Mouse (Mus musculus): ENCODE measurements around the gene Plekha4. TPM values are rescaled to one million over a fixed set of nuclear protein-coding genes. Genes with fewer than 3 reads are reported as not detected.
"Not testable (repeated sequence)": the region's sequence is repeated elsewhere in the genome, so short reads cannot be mapped to it uniquely, and the experiment has no call there.

Plekha4 gene
- polyA plus RNA-seq, 2 experiments from 2014 or later = 0.79 TPM; not detected in 1

DNA sequence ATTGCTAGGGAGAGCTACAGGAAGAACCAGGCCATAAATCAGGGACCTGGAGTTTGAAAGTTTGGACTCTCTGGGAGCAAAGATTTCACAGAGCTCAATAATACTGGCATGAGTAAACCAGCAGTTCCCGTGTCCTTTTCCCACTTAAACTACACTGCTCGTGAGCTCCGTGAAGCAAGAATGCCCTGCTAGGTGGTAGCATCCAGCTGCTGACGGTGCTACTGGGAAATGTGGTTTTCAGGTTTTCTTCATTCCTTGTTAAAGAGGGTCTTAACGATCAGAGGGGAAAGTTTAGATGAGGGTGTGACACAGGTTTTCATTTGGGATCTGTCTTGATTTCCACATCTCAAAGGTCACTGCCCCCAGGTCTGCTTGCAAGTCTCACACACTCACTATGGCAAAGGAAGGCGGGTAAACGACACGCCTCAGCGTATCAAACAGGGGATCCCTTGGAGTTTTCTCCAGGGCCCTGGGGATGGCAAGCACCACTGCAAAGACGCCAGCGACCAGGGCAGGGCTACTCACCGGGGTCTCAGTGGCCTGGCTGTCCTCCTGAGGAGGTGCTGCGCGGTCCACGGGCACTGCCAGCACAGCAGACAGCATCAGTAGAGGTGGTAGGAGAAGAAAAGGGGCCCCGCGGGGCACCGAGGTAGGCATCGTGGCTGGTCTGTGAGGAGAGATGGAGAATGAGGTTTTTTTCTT, 16.8 kb upstream of the Plekha4 start:
- ATAC-seq = peak; percentile 11

DNA sequence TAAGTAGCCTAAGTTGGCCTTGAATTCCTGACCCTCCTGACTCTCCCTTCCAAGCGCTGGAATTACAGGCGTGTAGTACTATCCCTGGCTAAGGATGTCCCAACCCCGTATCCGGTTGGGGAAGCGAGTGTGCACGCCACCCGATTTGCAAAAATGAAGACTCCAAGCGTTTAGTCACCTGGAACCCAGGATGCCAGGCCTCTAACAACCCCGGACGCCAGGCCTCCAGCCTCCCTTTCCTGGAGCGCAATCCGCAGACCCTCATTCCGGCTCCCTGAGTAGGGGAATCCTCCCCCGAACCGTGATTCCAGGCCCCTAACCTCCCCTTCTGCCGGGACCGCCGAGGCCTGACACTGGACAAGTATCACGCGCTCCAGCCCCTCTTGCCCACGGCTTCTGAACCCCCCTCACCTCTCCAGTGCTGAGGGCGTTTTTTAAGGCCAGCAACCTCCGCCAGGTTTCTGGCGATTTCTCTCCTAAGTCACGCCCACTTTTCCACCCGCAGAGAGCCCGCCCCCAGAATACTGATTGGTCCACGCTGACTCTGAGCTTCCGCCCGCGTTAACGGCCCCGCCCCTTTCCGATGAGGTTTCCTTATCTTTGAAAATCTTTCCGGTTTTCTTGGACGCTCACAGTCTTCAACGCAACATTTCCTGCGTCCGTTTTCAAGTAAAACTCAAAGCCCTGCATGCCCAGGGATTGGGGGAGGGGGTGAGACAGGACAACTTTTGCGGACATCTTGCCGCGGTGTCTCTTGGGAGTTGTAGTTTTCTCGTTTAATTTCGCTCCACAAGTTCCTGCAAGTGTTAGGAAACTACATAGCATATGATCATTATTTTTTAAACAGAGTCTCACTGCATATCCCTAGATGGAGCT, 16.0 kb upstream of the Plekha4 start, which contains the start of gene Nucb1:
Nucb1 (minus strand) TSS at position 495 of the 876 bp plus-strand sequence.
- peak; percentile 89 for ATAC-seq

DNA sequence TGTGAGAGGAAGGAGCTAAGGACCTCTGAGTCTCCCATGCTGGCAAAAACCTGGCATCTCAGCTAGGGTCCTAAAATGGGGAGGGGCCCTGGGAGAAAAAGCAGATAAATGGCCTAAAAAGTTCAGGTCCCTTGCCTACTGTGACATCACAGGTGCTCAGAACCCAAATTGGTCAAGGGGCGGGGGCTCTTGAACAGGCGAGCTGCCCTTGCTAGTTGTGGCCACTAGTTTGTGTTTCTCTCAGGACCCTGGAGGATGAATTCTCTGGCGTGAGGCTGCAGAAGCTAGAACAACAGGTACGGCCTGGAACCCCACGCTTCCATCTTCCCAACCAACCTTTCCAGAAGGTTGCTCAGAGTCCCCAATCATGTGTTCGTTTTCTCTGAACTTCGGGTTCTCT, 11.7 kb upstream of the Plekha4 start:
- no peak for ATAC-seq

DNA sequence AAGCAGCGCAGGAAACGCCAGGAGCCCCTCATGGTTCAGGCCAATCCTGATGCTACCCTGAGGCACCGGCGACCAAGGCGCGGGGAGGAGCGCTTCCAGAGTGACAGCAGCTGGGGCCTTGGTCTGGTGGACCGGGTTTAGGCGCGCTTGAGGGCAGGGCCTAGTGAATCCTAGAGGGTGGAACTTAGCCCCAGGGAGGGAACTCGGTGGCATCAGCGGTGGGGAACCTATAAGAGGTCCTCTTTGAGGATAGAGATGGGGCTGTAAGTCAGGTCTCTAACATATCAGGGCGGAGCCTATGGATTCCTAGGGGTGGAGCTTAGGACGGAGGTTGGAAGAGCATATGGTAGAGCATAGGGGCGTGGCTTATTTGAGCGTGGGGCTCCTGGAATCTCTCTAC, 10.7 kb upstream of the Plekha4 start:
- no peak for ATAC-seq

DNA sequence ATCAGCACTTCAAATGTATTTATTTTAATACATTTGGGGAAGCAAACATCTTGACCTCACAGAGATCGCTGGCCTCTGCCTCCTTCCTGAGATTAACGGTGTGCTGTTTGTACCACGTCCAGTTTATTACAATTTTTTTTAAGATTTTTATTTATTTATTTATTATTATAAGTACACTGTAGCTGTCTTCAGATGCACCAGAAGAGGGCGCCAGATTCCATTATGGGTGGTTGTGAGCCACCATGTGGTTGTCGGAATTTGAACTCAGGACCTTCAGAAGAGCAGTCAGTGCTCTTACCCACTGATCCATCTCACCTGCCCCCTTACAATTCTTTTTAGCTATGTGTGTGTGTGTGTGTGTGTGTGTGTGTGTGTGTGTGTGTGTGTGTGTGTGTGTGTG, 9.3 kb upstream of the Plekha4 start:
- not testable (repeated sequence) for ATAC-seq

DNA sequence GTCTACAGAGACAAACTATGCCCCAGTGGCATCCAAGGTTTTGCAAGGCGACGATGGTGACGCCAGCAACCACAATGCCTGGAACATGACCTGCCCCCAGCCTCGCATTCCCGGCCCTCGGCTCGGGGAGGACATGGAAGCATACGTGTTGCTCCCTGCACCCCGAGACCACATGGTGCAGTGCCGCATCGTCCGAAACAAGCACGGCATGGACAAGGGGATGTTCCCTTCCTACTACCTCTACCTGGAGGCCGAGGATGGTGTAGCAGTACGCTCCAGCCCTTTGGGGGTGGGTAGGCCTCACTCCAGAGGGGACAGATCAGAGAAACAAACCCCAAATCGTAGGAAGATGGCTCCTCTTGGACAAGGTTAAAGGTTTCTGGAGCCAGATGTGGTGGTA, 7.5 kb upstream of the Plekha4 start:
- no peak for ATAC-seq

DNA sequence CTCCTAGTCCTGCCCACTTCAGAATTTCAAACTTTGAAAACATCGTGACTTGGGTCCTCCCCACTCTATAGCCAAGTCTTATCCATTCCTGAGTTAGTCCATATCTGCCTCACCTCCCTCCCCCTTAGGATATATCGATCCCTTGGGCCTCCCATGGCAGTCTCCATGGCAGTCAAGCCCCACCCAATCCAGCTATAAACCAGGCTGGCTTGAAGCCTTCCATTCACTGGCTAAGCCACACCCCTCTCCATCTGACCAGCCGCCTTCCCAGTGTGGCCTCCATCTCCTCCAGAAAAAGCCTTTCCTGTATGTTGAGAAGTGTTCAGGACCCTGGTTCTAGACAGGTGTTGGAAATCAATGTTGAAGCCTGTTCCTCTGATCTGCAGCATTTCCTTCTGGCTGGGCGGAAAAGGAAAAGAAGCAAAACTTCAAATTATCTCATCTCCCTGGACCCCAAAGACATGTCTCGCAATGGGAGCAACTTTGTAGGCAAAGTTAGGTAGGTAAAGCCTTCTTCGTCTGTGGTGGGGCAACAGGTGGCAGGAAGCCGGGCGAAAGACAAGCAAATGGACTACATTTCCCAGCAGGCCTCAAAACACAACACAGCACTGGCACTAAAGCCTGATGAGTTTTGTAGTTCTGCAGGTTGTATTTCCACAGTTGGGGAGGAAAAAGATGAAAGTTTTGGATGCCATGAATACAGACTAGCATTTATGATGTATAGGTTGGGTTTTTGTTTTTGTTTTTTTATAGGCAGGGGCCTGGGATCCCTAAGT, 6.6 kb upstream of the Plekha4 start:
- ATAC-seq = no peak

DNA sequence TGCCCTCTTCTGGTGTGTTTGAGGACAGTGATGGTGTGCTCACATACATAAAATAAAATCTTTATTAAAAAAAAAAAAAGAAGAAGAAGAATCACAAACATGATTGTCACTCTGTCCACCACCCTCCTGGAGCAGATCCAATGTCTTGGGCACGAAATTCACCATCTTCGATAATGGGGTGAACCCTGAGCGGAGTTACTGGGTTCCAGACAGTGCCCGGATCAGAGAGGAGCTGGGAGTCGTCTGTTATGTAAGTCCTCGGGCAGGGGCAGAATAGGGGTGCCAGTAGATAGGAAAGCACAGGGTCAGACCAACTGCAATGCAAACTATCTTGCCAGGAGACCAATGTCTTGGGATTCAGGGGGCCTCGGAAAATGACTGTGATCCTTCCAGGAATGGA, 5.5 kb upstream of the Plekha4 start:
- ATAC-seq = no peak

DNA sequence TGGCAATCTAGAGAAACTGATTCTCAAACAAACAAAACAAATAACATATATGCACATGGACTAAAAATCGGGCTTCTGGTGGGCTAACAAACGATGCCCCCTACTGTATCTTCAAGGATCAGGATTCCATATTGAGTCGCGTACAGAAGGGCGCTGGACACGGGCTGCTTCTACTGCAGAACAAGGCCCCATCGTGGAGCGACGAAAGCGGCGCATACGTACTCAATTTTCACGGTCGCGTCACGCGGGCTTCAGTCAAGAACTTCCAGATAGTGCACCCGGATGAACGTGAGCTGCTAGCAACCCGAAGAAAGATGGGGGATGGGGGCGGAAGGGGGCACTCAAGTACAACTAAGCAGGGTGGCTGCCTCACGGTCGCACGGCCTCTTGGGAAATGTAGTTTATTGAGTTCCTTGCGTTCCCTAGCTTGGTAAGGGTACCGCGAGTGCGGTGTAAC, 4.4 kb upstream of the Plekha4 start:
- ATAC-seq = peak; percentile 63

DNA sequence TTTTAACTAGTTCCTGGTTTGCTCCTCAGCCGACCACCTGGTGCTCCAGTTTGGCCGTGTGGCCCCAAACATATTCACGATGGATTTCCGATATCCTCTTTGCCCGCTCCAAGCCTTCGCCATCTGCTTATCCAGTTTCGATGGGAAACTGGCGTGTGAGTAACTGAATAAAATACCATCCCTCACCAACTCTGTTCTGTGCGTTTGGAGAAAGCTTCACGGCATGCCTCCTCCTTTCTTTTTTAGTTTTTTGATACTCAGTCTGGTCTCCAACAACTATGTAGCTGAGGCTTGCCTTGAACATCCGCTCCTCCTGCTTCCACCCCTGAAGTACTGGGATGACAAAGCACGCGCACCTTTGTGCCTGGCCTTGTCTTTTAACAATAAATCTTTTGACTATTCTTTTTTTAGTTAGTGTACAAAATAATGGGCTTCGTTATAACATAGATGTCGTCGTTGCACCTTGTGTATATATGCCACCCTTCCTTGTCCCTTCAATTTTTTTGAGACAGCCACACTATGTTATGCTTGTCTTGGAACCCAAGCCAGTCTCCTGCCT, 3.9 kb upstream of the Plekha4 start:
- ATAC-seq = no peak

DNA sequence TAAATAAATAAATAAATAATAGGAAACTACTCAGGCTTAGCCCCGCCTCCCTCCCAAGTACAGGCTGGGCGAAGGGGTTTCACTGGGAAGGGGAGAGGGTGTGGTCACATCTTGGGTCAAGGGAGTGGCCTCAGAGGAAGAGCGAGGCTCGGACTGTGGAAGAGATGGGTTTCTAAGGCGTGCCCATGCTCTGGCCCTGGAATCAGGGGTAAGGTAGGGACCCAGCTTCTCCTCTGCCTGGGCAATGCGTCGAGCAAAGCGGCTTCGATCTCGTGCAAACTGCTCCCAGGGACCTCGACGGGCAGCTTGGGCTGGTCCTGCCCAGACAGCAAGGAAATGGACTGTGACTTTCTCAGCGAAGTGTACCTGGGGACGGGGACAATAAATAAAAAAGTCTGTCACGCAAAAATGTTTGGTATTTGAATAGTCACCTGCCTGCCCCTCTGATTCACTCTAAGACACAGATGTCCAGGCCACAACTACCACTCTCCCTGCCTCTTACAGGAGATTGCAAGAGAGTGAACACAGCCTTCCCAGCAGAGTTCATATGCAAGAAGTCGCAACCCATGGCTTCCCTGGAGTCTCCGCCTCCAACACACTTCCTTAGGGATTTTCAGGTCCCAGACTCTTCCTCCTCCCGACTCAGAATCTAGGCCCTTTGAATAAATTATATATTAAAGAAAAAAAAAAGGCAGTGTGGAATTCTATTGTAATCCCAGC, 3.0 kb upstream of the Plekha4 start:
- no peak for ATAC-seq

DNA sequence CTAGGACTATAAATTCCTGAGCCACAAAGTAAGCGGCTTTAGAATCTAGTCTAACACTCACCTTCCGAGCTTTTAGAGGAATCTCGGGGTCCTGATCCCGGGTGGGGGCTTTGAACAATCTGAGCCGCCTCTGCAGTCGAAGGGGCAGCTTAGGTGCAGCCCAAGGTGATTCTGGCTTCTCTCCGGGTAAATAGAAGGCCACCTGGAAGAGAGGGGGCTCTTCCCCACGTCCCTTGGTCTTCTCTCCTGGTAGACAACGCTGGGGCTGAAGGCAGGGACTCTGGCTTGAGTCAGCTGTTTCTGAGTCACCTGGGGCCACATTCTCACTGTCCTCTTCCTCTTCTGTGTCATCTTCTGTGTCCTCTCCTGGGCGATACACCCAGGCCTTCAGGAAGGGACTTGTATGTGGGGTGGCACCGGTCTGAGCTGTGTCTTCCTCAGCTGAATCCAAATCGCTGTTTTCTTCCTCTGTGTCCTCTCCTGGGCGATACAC, 2.4 kb upstream of the Plekha4 start:
- ATAC-seq = no peak

DNA sequence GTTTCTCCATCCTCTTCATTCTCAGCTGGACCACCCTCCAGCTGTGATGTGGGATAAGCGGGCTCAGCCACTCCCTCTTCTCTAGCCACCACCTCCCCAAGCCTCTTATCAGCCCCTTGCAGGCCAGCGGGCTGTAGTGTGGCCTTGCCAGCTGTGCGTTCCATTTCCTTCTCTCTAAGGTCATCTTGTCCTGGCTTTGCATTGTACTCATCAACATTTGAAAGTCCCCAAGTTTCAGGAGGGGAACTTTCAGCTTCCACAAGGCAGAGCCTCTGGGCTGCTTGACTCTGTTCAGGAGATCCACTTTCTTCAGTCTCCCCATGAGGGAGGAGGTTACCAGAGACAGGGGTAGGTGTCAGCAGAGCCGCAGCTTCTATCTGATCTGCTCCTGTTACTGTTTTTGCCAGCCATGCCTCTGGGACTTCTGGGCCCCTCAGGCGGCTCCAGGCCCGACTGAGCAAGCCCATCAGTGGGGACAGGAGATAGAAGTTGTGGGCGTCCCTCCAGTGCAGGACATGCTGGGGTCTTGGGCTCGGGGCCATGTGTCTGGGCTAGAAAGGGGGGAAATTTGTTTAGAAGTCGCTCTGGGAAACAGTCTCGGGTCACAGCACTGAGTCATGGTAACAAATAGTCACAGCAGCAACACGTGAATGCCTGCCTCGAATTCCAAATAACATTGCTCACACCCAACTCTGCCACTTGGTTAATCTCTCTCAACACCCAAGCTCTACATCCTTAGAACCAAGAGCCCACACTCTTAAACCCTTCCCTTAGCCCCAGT, 1.1 kb upstream of the Plekha4 start:
- ATAC-seq = no peak

DNA sequence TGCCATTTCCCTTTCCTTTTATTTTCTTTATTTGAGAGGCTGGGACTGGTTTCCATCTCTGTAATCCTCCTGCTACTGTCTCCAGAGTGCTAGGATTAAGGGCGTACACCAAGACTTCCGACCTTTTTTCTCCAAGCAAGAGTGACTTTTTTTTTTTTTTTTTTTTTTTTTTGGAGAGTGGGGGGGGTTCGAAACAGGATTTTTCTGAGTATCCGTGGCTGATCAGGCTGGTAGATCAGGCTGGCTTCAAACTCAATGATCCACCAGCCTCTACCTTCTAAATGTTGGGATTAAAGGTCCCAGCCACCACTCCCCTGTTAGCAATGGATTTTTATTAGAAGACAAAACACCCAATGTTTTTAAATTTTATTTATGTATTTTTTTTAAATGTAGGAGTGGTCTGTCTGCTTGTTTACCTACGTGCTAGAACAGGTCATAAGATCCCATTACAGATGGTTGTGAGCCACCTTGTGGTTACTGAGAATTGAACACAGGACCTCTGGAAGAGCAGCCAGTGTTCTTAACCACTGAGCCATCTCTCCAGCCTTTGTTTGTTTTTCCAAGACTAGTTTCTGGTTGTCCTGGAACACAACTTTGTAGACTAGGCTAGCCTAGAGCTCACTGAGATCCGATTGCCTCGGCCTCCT, 467 bp downstream of the Plekha4 start:
- peak; percentile 13 for ATAC-seq

DNA sequence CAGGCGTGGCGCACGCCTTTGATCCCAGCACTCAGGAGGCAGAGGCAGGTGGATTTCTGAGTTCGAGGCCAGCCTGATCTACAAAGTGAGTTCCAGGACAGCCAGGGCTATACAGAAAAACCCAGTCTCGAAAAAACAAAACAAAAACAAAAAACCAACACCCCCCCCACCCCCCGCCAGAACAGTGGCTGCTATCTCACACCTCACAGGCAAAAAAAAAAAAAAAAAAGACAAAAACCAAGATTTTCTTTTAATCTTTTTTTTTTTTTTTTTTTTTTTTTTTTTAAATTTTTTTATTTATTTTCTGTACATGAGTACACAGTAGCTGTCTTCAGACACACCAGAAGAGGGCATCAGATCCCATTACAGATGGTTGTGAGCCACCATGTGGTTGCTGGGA, 1.0 kb downstream of the Plekha4 start:
- not testable (repeated sequence) for ATAC-seq

DNA sequence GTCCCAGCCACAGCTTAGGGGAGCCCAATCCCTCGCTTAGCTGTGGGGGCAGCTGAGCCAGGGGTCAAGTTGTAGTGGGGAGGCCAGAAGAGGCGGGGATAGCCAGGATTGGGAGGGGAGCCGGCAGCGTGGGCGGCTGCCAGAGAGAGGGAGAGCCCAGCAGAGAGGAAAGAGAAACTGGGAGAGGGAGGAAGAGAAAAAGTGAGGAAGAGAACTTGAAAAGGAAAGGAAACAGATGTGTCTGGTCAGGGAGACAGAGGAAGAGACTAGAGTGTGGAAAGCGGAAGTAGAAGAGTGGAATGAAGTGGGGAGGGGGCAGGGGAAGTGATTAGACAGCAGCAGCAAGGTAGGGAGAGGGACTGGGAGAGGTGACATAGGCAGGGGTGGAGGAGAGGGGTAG, 3.3 kb downstream of the Plekha4 start:
- ATAC-seq = no peak

DNA sequence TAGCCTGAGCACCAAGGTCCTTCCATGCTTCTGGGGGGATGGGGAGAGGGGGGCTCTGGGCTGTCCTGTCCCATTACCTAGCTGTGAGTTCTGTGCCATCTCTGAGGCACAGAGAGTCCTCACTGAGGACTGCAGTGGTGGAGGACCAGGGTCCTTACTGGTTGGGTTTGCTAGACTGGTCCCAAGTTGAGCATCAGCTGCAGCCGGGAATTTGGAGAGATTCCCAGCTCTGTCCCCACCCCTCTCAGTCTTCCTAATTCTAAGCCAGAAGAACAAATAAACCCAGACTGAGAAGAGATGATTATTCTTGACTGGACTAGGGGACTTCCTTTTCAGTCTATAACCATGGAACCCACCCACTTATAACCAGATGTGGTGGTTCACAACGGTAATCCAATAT, 4.5 kb downstream of the Plekha4 start:
- ATAC-seq = no peak

DNA sequence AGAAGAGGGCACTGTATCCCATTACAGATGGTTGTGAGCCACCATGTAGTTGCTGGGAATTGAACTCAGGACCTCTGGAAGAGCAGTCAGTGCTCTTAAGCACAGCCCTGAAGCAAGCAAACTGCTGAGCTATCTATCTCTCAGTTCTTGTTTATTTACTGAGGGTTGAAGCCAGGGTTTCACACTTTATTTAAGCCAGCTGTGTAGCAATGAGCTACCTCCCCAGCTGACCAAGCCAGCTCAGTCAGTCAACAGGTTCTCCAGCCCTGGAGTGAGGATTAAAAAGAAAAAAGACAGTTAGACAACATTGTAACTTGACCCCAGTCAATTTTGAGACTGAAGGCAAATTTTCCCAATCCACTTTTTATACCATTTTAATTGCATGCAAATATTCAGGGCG, 9.5 kb downstream of the Plekha4 start:
- no peak for ATAC-seq

DNA sequence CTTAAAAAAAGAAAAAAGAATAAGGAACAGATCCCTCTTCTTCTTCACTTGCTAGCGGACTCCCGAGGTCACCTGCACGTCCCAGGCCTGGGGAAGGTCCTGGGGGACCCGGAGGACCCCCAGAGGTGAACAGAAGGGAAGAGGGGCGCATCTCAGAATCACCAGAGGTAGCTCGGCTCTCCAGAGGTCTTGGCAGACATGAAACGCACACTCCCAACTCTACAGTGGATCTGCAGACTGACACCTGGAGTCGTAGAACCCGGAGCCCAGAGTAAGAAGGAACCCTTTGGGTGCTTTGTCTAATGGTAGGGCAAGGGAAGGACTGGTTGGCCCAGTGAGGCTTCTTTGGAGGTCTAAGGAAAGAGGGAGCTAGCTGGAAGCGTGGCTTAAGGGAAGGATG, 11.5 kb downstream of the Plekha4 start:
- ATAC-seq = no peak

Measured in activated CD4-positive, CD25-positive, alpha-beta regulatory T cell, adult 4 months (primary cell).